Mouse (Mus musculus): ENCODE data around the gene Gstt3.

- TF ChIP-seq CTCF (IDR thresholded peaks at IDR 0.05; ENCODE audit: insufficient read depth, low read depth, low read length) (no peak), POLR2A (IDR thresholded peaks at IDR 0.05; ENCODE audit: insufficient read depth, low read depth, low read length) (no peak)
These were observed 13.7 kb upstream of the Gstt3 start for GRCm38 (mm10) chr10:75794880-75795279.

Data from olfactory bulb, adult 2 months (tissue).